Mouse (Mus musculus): ENCODE data around the gene Gstm5. TPM values are rescaled to one million over a fixed set of nuclear protein-coding genes. Genes with fewer than 3 reads are reported as not detected.
A peak's percentile ranks its signal among the peaks of the same experiment; 100 is the strongest.
"Not testable (repeated sequence)": the region's sequence is repeated elsewhere in the genome, so short reads cannot be mapped to it uniquely, and the experiment has no call there.

The Gstm5 gene
- polyA plus RNA-seq, 1 experiment from 2014 or later, result 154 TPM

- Histone ChIP-seq H3K4me3 (ENCODE audit: low read depth, low read length) (no peak overlapping the region), H3K27ac (ENCODE audit: low read depth, low read length) (no peak overlapping the region), H3K9ac (ENCODE audit: low read depth, low read length) (no peak overlapping the region), H3K27me3 (replicated peaks; ENCODE audit: control insufficient read depth, insufficient read depth, low read length) (no peaks in the 10 kb centered on the region; the same call in 1 of the 2 replicates), H3K4me1 (replicated peaks; ENCODE audit: control insufficient read depth, insufficient read depth, low read length) (peaks cover 16% of the 10 kb centered on the region; the same call in 1 of the 2 replicates), H3K36me3 (ENCODE audit: control insufficient read depth, insufficient read depth, low read length) (no peaks in the 10 kb centered on the region), H3K9me3 (ENCODE audit: control insufficient read depth, low read length) (no peaks in the 10 kb centered on the region), H3K4me2 (no peak overlapping the region)
- WGBS, result 70% methylated on average over 17 of the region's 17 CpGs
- DNase-seq (ENCODE audit: low spot score), result no peak
- ATAC-seq (replicated peaks; ENCODE audit: low FRiP score), result no peak
Measured at GRCm38 (mm10) chr3:107853232-107854181, 42.1 kb upstream of the Gstm5 start.

- Histone ChIP-seq H3K27me3 (replicated peaks; ENCODE audit: control insufficient read depth, insufficient read depth, low read length) (no peaks in the 10 kb centered on the region), H3K9me3 (ENCODE audit: control insufficient read depth, low read length) (no peaks in the 10 kb centered on the region), H3K4me1 (replicated peaks; ENCODE audit: control insufficient read depth, insufficient read depth, low read length) (peaks cover 4% of the 10 kb centered on the region; the same call in 1 of the 2 replicates), H3K9ac (ENCODE audit: low read depth, low read length) (no peak overlapping the region), H3K27ac (ENCODE audit: low read depth, low read length) (no peak overlapping the region), H3K4me2 (no peak overlapping the region), H3K4me3 (ENCODE audit: low read depth, low read length) (no peak overlapping the region), H3K36me3 (ENCODE audit: control insufficient read depth, insufficient read depth, low read length) (no peaks in the 10 kb centered on the region)
- ATAC-seq (replicated peaks; ENCODE audit: low FRiP score), result no peak
- DNase-seq (ENCODE audit: low spot score), result no peak
- WGBS, result 72% methylated on average over 13 of the region's 13 CpGs
Measured at GRCm38 (mm10) chr3:107855368-107855767, 40.3 kb upstream of the Gstm5 start.

DNA sequence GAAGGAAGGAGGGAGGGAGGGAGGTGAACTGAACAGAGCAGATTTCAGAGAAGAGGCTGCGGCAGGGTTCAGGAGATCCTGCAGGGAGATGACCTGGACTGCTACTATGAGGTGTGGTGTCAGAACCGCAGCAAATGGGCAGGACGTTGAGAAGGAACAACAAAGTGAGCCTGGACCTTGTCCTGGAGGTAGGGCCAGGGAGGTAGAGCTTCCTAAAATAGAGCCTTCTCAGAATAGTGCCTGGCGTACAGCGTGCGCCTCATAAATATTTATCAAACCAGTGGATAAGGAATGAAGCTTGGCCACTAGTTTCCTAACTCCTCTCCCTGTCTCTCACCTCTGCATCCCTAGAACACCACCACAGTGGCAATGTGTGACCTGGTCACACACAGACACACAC, 38.0 kb upstream of the Gstm5 start:
- DNase-seq (ENCODE audit: low spot score), result no peak

DNA sequence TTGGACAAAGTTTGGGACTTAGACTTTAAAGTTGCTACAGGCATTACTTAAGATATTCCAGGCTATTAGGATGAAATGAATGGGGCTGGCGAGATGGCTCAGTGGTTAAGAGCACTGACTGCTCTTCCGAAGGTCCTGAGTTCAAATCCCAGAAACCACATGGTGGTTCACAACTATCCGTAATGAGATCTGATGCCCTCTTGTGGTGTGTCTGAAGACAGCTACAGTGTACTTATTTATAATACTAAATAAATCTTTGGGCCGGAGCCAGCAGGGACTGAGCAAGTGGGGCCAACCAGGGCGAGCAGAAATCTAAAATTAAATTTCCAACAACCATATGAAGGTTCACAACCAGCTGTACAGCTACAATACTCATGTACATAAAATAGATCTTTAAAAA, 34.1 kb upstream of the Gstm5 start:
- not testable (repeated sequence) for H3K27ac ChIP-seq (ENCODE audit: low read depth, low read length); DNase-seq (ENCODE audit: low spot score); H3K27me3 ChIP-seq (replicated peaks; ENCODE audit: control insufficient read depth, insufficient read depth, low read length); H3K9me3 ChIP-seq (ENCODE audit: control insufficient read depth, low read length); H3K4me2 ChIP-seq; ATAC-seq (replicated peaks; ENCODE audit: low FRiP score); H3K9ac ChIP-seq (ENCODE audit: low read depth, low read length); H3K4me3 ChIP-seq (ENCODE audit: low read depth, low read length); H3K36me3 ChIP-seq (ENCODE audit: control insufficient read depth, insufficient read depth, low read length); H3K4me1 ChIP-seq (replicated peaks; ENCODE audit: control insufficient read depth, insufficient read depth, low read length)
- 82% methylated on average over 5 of the region's 5 CpGs for WGBS

More for the DNA sequence above, 38.0 kb upstream of the Gstm5 start:
- Histone ChIP-seq H3K9ac (ENCODE audit: low read depth, low read length) (no peak overlapping the region), H3K27me3 (replicated peaks; ENCODE audit: control insufficient read depth, insufficient read depth, low read length) (no peaks in the 10 kb centered on the region), H3K4me1 (replicated peaks; ENCODE audit: control insufficient read depth, insufficient read depth, low read length) (no peaks in the 10 kb centered on the region), H3K4me2 (no peak overlapping the region), H3K9me3 (ENCODE audit: control insufficient read depth, low read length) (no peaks in the 10 kb centered on the region), H3K27ac (ENCODE audit: low read depth, low read length) (no peak overlapping the region), H3K36me3 (ENCODE audit: control insufficient read depth, insufficient read depth, low read length) (no peaks in the 10 kb centered on the region), H3K4me3 (ENCODE audit: low read depth, low read length) (no peak overlapping the region)
- 65% methylated on average over 6 of the region's 6 CpGs for WGBS
- ATAC-seq (replicated peaks; ENCODE audit: low FRiP score), result no peak

DNA sequence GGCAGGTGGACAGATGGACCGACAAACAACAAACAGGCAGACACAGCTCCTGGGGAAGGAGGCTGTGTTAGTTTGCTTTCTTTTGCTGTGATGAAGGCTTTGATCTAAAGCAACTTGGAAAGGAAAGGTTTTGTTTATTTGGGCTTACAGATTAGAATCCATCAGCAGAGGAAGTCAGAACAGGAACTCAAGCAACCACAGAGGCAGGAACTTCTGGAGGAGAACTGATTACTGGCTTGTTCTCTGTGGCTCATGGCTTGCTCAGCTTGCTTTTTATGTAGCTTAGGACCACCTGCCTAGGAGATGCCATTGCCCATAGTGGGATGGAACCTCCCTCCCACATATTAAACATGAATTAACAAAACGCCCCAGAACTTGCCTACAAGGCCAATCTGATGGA, 33.1 kb upstream of the Gstm5 start:
- no peak overlapping the region for H3K27ac ChIP-seq (ENCODE audit: low read depth, low read length)
- no peak overlapping the region for H3K9ac ChIP-seq (ENCODE audit: low read depth, low read length)
- no peak overlapping the region for H3K4me2 ChIP-seq
- no peaks in the 10 kb centered on the region; the same call in 1 of the 2 replicates for H3K4me1 ChIP-seq (replicated peaks; ENCODE audit: control insufficient read depth, insufficient read depth, low read length)
- H3K36me3 ChIP-seq (ENCODE audit: control insufficient read depth, insufficient read depth, low read length), result no peaks in the 10 kb centered on the region
- no peaks in the 10 kb centered on the region for H3K27me3 ChIP-seq (replicated peaks; ENCODE audit: control insufficient read depth, insufficient read depth, low read length)
- ATAC-seq (replicated peaks; ENCODE audit: low FRiP score) (no peak), DNase-seq (ENCODE audit: low spot score) (no peak)
- H3K4me3 ChIP-seq (ENCODE audit: low read depth, low read length), result no peak overlapping the region
- H3K9me3 ChIP-seq (ENCODE audit: control insufficient read depth, low read length), result no peaks in the 10 kb centered on the region
- 30% methylated on average over 2 of the region's 2 CpGs for WGBS

- Histone ChIP-seq H3K9me3 (ENCODE audit: control insufficient read depth, low read length) (no peaks in the 10 kb centered on the region), H3K4me2 (no peak overlapping the region), H3K4me1 (replicated peaks; ENCODE audit: control insufficient read depth, insufficient read depth, low read length) (no peaks in the 10 kb centered on the region; the same call in 1 of the 2 replicates), H3K9ac (ENCODE audit: low read depth, low read length) (no peak overlapping the region), H3K27ac (ENCODE audit: low read depth, low read length) (no peak overlapping the region), H3K27me3 (replicated peaks; ENCODE audit: control insufficient read depth, insufficient read depth, low read length) (no peaks in the 10 kb centered on the region), H3K36me3 (ENCODE audit: control insufficient read depth, insufficient read depth, low read length) (no peaks in the 10 kb centered on the region), H3K4me3 (ENCODE audit: low read depth, low read length) (no peak overlapping the region)
- ATAC-seq (replicated peaks; ENCODE audit: low FRiP score), result no peak
- WGBS, result 81% methylated on average over 5 of the region's 5 CpGs
- DNase-seq (ENCODE audit: low spot score), result no peak
Measured at GRCm38 (mm10) chr3:107863471-107863870, 32.1 kb upstream of the Gstm5 start.

DNA sequence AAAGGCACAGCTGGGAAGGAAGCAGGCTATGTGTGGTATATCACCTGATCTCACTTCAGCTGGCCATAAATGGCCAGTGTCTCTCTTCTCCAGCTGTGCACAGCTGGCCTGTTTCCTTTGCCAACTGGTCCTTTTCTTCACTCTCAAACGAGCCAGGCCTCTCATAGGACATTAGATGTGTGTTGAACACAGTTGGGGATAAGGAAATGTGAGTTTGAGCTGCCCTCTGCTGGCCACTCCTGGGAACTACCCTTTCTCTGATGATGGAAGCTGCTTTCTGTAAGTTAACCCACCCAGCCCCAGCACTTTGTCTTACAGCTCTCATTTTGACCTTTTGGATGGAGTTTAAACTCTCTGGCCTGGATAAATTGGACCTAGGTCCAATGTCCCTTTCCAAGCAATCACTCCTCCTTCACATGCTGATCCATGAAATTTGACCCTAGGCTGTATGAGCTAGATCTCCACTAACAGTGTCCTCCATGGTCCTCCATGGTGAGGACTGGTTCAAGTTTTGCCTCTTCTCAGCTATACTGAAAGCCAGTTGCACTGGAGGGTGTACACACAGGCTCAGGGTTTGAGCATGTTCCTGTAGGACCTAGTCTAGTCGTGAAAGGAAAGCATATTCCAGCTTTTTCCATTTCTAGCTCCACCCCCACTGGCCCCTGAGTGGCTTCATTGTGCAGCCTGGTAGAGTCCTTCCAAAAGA, 31.6 kb upstream of the Gstm5 start:
- H3K36me3 ChIP-seq (ENCODE audit: control insufficient read depth, insufficient read depth, low read length), result no peaks in the 10 kb centered on the region
- H3K9ac ChIP-seq (ENCODE audit: low read depth, low read length), result no peak overlapping the region
- no peaks in the 10 kb centered on the region for H3K9me3 ChIP-seq (ENCODE audit: control insufficient read depth, low read length)
- WGBS, result 12% methylated on average over 2 of the region's 2 CpGs
- H3K4me2 ChIP-seq, result no peak overlapping the region
- DNase-seq (ENCODE audit: low spot score), result peak; percentile 77
- no peak for ATAC-seq (replicated peaks; ENCODE audit: low FRiP score)
- no peak overlapping the region for H3K4me3 ChIP-seq (ENCODE audit: low read depth, low read length)
- H3K4me1 ChIP-seq (replicated peaks; ENCODE audit: control insufficient read depth, insufficient read depth, low read length), result no peaks in the 10 kb centered on the region; the same call in 1 of the 2 replicates
- H3K27me3 ChIP-seq (replicated peaks; ENCODE audit: control insufficient read depth, insufficient read depth, low read length), result no peaks in the 10 kb centered on the region
- no peak overlapping the region for H3K27ac ChIP-seq (ENCODE audit: low read depth, low read length)

- H3K36me3 ChIP-seq (ENCODE audit: control insufficient read depth, insufficient read depth, low read length), result no peaks in the 10 kb centered on the region
- ATAC-seq (replicated peaks; ENCODE audit: low FRiP score) (no peak; the same call in 1 of the 2 replicates), DNase-seq (ENCODE audit: low spot score) (no peak)
- H3K27ac ChIP-seq (ENCODE audit: low read depth, low read length), result no peak overlapping the region
- no peaks in the 10 kb centered on the region for H3K9me3 ChIP-seq (ENCODE audit: control insufficient read depth, low read length)
- H3K4me2 ChIP-seq, result no peak overlapping the region
- no peak overlapping the region for H3K4me3 ChIP-seq (ENCODE audit: low read depth, low read length)
- 69% methylated on average over 10 of the region's 10 CpGs for WGBS
- H3K4me1 ChIP-seq (replicated peaks; ENCODE audit: control insufficient read depth, insufficient read depth, low read length), result no peaks in the 10 kb centered on the region; the same call in 1 of the 2 replicates
- no peaks in the 10 kb centered on the region for H3K27me3 ChIP-seq (replicated peaks; ENCODE audit: control insufficient read depth, insufficient read depth, low read length)
- H3K9ac ChIP-seq (ENCODE audit: low read depth, low read length), result no peak overlapping the region
Measured at GRCm38 (mm10) chr3:107865364-107866091, 30.1 kb upstream of the Gstm5 start.
